Mouse (Mus musculus) erythroblast, adult 5-6 weeks (primary cell): ENCODE measurements around the gene Chrna10. TPM values are rescaled to one million over a fixed set of nuclear protein-coding genes. Genes with fewer than 3 reads are reported as not detected.

Source experiments
- ATAC-seq: replicated peaks from 2 replicates; pipeline ENCODE4 v1.8.0; 2016; ENCODE audit warnings: moderate number of reproducible peaks, mild to moderate bottlenecking, moderate TSS enrichment, inconsistent platforms; ENCODE audit not compliant: poor library complexity, low FRiP score, severe bottlenecking
- total RNA-seq, 2 experiments: library from RNA; stranded (forward) in 1 of 2; stranded (reverse) in 1 of 2; fragments of 150-400 nt in 1 of 2; fragments of 200-764, 138-1000 nt in 1 of 2; gene quantifications; 2 replicates each; pipeline versions ENCODE4 v1.2.3 to v1.2.4; 2015 to 2017; ENCODE audit warnings: low replicate concordance in 2 of 2

The Chrna10 gene
- total RNA-seq, 2 experiments from 2014 or later, result not detected

GRCm38 (mm10) chr7:102084041-102084696 is 32.5 kb downstream of the Chrna10 start:
- no peak for ATAC-seq

GRCm38 (mm10) chr7:102082816-102083215 is 33.8 kb downstream of the Chrna10 start, which contains the start of gene Trpc2:
Gene Trpc2 (plus strand): TSS chr7:102083116.
- no peak for ATAC-seq

GRCm38 (mm10) chr7:102081784-102082183 is 34.8 kb downstream of the Chrna10 start:
- ATAC-seq, result no peak

GRCm38 (mm10) chr7:102080311-102080710 is 36.3 kb downstream of the Chrna10 start:
- ATAC-seq, result no peak

GRCm38 (mm10) chr7:102078517-102078916 is 38.1 kb downstream of the Chrna10 start:
- peak; percentile 57; the same call in 1 of the 2 replicates for ATAC-seq

DNA sequence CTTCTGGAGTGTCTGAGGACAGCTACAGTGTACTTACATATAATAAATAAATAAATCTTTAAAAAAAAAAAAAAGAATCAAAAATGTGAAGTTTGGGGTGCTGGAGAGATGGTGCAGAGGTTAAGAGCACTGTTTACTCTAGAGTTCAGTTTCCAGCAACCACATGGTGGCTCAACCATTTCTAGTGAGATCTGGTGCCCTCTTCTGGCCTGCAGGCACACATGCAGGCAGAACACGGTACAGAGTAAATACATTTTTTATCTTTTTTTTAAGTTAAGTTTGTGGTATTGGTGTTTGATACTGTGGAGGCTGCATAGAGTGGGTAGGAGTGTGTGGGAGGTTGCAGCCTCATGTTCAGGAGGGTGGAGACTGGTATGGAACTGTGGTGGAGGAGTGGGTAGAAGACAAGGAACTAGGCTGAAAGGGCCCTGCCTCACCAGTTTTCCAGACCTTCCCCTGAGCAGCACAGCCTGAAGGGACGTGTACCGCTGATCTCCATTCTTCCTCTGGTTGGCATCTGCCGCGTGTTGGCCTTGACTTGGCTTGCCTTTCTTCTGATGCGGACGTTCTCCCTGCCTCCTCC is 39.8 kb downstream of the Chrna10 start:
- peak; percentile 62 for ATAC-seq

GRCm38 (mm10) chr7:102066363-102066762 is 50.3 kb downstream of the Chrna10 start:
- ATAC-seq, result no peak

DNA sequence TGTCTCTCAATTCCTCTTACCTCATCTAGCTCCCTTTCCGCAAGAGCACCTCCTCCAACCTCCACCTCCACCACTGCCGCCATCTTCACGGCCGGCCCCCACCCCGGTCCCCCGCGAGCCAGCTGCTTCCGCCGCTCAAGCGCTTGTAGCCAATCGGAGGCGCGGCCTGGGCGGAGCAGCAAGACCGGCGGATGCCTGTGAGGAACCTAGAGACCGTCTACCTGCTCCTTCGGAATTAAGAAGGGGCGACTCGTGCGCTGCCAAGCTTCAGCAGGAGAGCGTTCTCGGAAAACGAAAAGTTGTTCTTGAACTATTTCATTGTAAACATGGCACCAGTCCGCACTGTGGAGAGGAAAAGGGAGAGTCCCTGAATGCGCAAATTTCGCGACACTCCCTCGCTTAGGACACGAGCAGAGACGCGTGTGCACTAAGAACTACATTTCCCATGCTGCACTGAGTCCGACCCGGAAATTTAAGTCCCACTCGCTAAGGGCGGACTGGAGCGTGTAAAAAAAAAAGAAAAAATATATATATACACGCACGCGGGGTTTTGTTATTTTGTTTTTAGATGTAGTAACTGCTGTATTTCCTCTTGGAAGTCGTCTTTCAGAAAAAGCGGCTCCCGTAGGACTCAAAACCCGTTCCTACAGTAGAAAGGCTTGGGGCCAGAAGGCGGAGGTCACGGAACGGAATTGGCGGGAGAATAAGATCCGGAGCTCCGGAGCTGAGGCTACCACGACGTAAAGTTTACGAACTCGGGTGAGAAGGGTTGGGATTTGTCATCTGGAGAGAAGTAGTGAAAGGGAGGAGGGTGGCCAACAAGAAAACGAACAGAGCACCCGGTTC is 51.4 kb downstream of the Chrna10 start, which contains the start of the genes Rnf121, Xndc1 and Xntrpc:
Rnf121 (minus strand) TSS at position 424 of the 846 bp plus-strand sequence.
Xndc1 (plus strand) TSS at position 466 of the 846 bp plus-strand sequence.
Xntrpc (plus strand) TSS at position 668 of the 846 bp plus-strand sequence.
- peak; percentile 97 for ATAC-seq

GRCm38 (mm10) chr7:102064655-102065045 is 52.0 kb downstream of the Chrna10 start:
- peak; percentile 28 for ATAC-seq

- no peak for ATAC-seq
Observed at GRCm38 (mm10) chr7:102063891-102064290, 52.7 kb downstream of the Chrna10 start.

DNA sequence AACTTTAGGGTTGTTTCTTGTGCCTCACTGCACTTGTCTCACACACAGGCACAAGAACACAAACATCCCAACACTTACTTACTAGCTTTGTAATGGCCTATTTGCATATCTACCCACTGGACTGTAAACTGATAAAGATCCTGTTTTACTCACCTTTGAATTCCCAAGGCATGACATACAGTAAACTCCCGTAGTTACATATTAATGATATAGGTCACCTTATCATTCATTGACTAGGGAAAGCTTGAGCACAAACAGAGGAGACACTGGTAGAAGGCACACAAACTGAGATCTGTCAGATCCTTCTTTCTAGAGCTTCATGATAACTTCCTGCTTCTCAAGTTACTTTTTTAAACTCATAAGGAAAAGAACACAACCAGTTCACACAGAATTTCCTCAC is 54.4 kb downstream of the Chrna10 start:
- ATAC-seq, result no peak

- no peak for ATAC-seq
Observed at GRCm38 (mm10) chr7:102061353-102061752, 55.3 kb downstream of the Chrna10 start.

Other genes with a start within 250 kb of the Chrna10 start
- gene Folr1, start 246.0 kb downstream of the Chrna10 start, total RNA-seq (2015; ENCODE audit: low replicate concordance), result not detected in 2 replicates
- gene Folr1, start 246.0 kb downstream of the Chrna10 start, total RNA-seq (2017; ENCODE audit: low replicate concordance), result not detected in 2 replicates
- gene Lamtor1, start 210.9 kb downstream of the Chrna10 start, total RNA-seq (2015; ENCODE audit: low replicate concordance), result 35.0 and 36.6 TPM in 2 replicates
- 26.2 and 28.0 TPM in 2 replicates for gene Lamtor1, start 210.9 kb downstream of the Chrna10 start, total RNA-seq (2017; ENCODE audit: low replicate concordance)
- not detected in 2 replicates for gene Tomt, start 210.5 kb downstream of the Chrna10 start, total RNA-seq (2015; ENCODE audit: low replicate concordance)
- gene Tomt, start 210.5 kb downstream of the Chrna10 start, total RNA-seq (2017; ENCODE audit: low replicate concordance), result 0.56 TPM in 1 of 2 replicates, not detected in the other
- gene Lrrc51, start 182.9 kb downstream of the Chrna10 start, total RNA-seq (2015; ENCODE audit: low replicate concordance), result not detected in 2 replicates
- gene Lrrc51, start 182.9 kb downstream of the Chrna10 start, total RNA-seq (2017; ENCODE audit: low replicate concordance), result not detected in 2 replicates
- gene Numa1, start 182.7 kb downstream of the Chrna10 start, total RNA-seq (2015; ENCODE audit: low replicate concordance), result 22.3 and 42.0 TPM in 2 replicates
- gene Numa1, start 182.7 kb downstream of the Chrna10 start, total RNA-seq (2017; ENCODE audit: low replicate concordance), result 64.5 and 110 TPM in 2 replicates
- 7.7 TPM in 1 of 2 replicates, not detected in the other for gene Il18bp, start 98.1 kb downstream of the Chrna10 start, total RNA-seq (2015; ENCODE audit: low replicate concordance)
- gene Il18bp, start 98.1 kb downstream of the Chrna10 start, total RNA-seq (2017; ENCODE audit: low replicate concordance), result 5.4 and 9.0 TPM in 2 replicates
- gene Rnf121, start 51.4 kb downstream of the Chrna10 start, total RNA-seq (2015; ENCODE audit: low replicate concordance), result 3.8 and 5.8 TPM in 2 replicates
- 2.8 and 6.6 TPM in 2 replicates for gene Rnf121, start 51.4 kb downstream of the Chrna10 start, total RNA-seq (2017; ENCODE audit: low replicate concordance)
- gene Xndc1, start 51.3 kb downstream of the Chrna10 start, total RNA-seq (2015; ENCODE audit: low replicate concordance), result 3.8 and 12.3 TPM in 2 replicates
- 7.3 and 8.6 TPM in 2 replicates for gene Xndc1, start 51.3 kb downstream of the Chrna10 start, total RNA-seq (2017; ENCODE audit: low replicate concordance)
- gene Xntrpc, start 51.1 kb downstream of the Chrna10 start, total RNA-seq (2015; ENCODE audit: low replicate concordance), result 1.3 TPM in 1 of 2 replicates, not detected in the other
- gene Xntrpc, start 51.1 kb downstream of the Chrna10 start, total RNA-seq (2017; ENCODE audit: low replicate concordance), result 0.70 and 1.1 TPM in 2 replicates
- gene Trpc2, start 33.7 kb downstream of the Chrna10 start, total RNA-seq (2015; ENCODE audit: low replicate concordance), result 0.63 TPM in 1 of 2 replicates, not detected in the other
- gene Trpc2, start 33.7 kb downstream of the Chrna10 start, total RNA-seq (2017; ENCODE audit: low replicate concordance), result 0.28 TPM in 1 of 2 replicates, not detected in the other
- not detected in 2 replicates for gene Art1, start 15.1 kb downstream of the Chrna10 start, total RNA-seq (2015; ENCODE audit: low replicate concordance)
- not detected in 2 replicates for gene Art1, start 15.1 kb downstream of the Chrna10 start, total RNA-seq (2017; ENCODE audit: low replicate concordance)
- not detected in 2 replicates for gene Art5, start 7.3 kb downstream of the Chrna10 start, total RNA-seq (2015; ENCODE audit: low replicate concordance)
- gene Art5, start 7.3 kb downstream of the Chrna10 start, total RNA-seq (2017; ENCODE audit: low replicate concordance), result not detected in 2 replicates
- gene Nup98, start 93.3 kb upstream of the Chrna10 start, total RNA-seq (2015; ENCODE audit: low replicate concordance), result 18.6 and 20.7 TPM in 2 replicates
- 14.4 and 16.6 TPM in 2 replicates for gene Nup98, start 93.3 kb upstream of the Chrna10 start, total RNA-seq (2017; ENCODE audit: low replicate concordance)
- gene Pgap2, start 93.4 kb upstream of the Chrna10 start, total RNA-seq (2015; ENCODE audit: low replicate concordance), result 19.0 and 23.4 TPM in 2 replicates
- gene Pgap2, start 93.4 kb upstream of the Chrna10 start, total RNA-seq (2017; ENCODE audit: low replicate concordance), result 3.5 and 5.7 TPM in 2 replicates
- 110 and 113 TPM in 2 replicates for gene Rhog, start 139.2 kb upstream of the Chrna10 start, total RNA-seq (2015; ENCODE audit: low replicate concordance)
- 22.4 and 27.5 TPM in 2 replicates for gene Rhog, start 139.2 kb upstream of the Chrna10 start, total RNA-seq (2017; ENCODE audit: low replicate concordance)
- 7.7 and 29.2 TPM in 2 replicates for gene Stim1, start 151.0 kb upstream of the Chrna10 start, total RNA-seq (2015; ENCODE audit: low replicate concordance)
- gene Stim1, start 151.0 kb upstream of the Chrna10 start, total RNA-seq (2017; ENCODE audit: low replicate concordance), result 18.1 and 18.5 TPM in 2 replicates